Mouse (Mus musculus) ES-E14 (cell line): ENCODE measurements at regions not wholly inside any gene's neighbourhood (a gene's known extent, or its start where the extent isn't known, plus 50 kb on each side); places are given as distances from the start of the nearest gene placed in this dataset.

Experiments
- DNase-seq: peaks from one replicate; pipeline ENCODE4 v3.0.0-alpha.2; 2013; ENCODE audit warnings: low read depth, low spot score
- H3K27ac ChIP-seq: 2 replicates; pipeline ENCODE4 v1.5.1; 2012; ENCODE audit warnings: low read depth, mild to moderate bottlenecking, low read length, moderate library complexity, mixed read lengths; ENCODE audit not compliant: poor library complexity, insufficient read depth, severe bottlenecking
- H3K36me3 ChIP-seq: 2 replicates; pipeline ENCODE4 v1.6.1; 2012; ENCODE audit warnings: mild to moderate bottlenecking, low read length, moderate library complexity, mixed read lengths; ENCODE audit not compliant: control insufficient read depth, poor library complexity, insufficient read depth, severe bottlenecking
- H3K4me1 ChIP-seq, 2 experiments: fragments of 150-350 bp in 1 of 2; sonication (generic) in 1 of 2; 2 replicates each; pipeline ENCODE4 v1.6.1; 2012; ENCODE audit warnings: low read length in 2 of 2, mild to moderate bottlenecking in 1 of 2, mixed read lengths in 1 of 2; ENCODE audit not compliant: control insufficient read depth in 2 of 2, insufficient read depth in 2 of 2, poor library complexity in 1 of 2
- H3K4me3 ChIP-seq, 2 experiments: fragments of 150-350 bp in 1 of 2; sonication (generic) in 1 of 2; 2 replicates each; pipeline ENCODE4 v1.5.1; 2012; ENCODE audit warnings: low read length in 2 of 2, low read depth in 1 of 2, mild to moderate bottlenecking in 1 of 2, mixed read lengths in 1 of 2; ENCODE audit not compliant: insufficient read depth in 1 of 2, poor library complexity in 1 of 2, severe bottlenecking in 1 of 2
- H3K9ac ChIP-seq: 2 replicates; pipeline ENCODE4 v1.6.1; 2012; ENCODE audit warnings: low read depth, mild to moderate bottlenecking, low read length, mixed read lengths; ENCODE audit not compliant: poor library complexity, insufficient read depth, severe bottlenecking
- H3K9me3 ChIP-seq: fragments of 150-350 bp; sonication (generic); 2 replicates; pipeline ENCODE4 v1.6.1; 2012; ENCODE audit warnings: low read depth, mild to moderate bottlenecking, low read length; ENCODE audit not compliant: control insufficient read depth, insufficient read depth
- CHD2 ChIP-seq: IDR thresholded peaks from 2 replicates; pipeline ENCODE4 v1.6.1; 2014; ENCODE audit warnings: mild to moderate bottlenecking, low read depth, low read length, inconsistent platforms
- HCFC1 ChIP-seq: IDR thresholded peaks from 2 replicates; pipeline ENCODE4 v1.6.1; 2012; ENCODE audit warnings: low read length, inconsistent platforms, borderline replicate concordance; ENCODE audit not compliant: insufficient read depth
- MAFK ChIP-seq: IDR thresholded peaks from 2 replicates; pipeline ENCODE4 v1.6.1; 2014; ENCODE audit warnings: mild to moderate bottlenecking, low read depth, low read length, inconsistent platforms; ENCODE audit not compliant: insufficient read depth
- ZC3H11A ChIP-seq: IDR thresholded peaks from 2 replicates; pipeline ENCODE4 v1.6.1; 2012; ENCODE audit warnings: low read depth, mild to moderate bottlenecking, inconsistent platforms, low read length, borderline replicate concordance
- ZNF384 ChIP-seq: IDR thresholded peaks from 2 replicates; pipeline ENCODE4 v1.6.1; 2012; ENCODE audit warnings: low read depth, low read length, inconsistent platforms
- in situ Hi-C, 2 experiments: fragments of 600-800 bp; cut with MboI; formaldehyde crosslinking; loops; one replicate each; pipeline ENCODE4 v1.15.1; 2025; ENCODE audit warnings: low sequenced_read_pairs in 2 of 2, inconsistent platforms in 1 of 2; ENCODE audit not compliant: unreplicated experiment in 2 of 2

- TF ChIP-seq ZNF384: no peak
- no peak for TF ChIP-seq MAFK
- no peak for TF ChIP-seq CHD2
- no peak overlapping the region for H3K27ac ChIP-seq
- in situ Hi-C loops: no loop called here
- H3K9ac ChIP-seq: no peak overlapping the region
- DNase-seq: no peak
- H3K36me3 ChIP-seq: no peaks in the 10 kb centered on the region
- H3K9me3 ChIP-seq: no peaks in the 10 kb centered on the region
- no peak overlapping the region for H3K4me3 ChIP-seq
- no peaks in the 10 kb centered on the region for H3K4me1 ChIP-seq
Observed at GRCm38 (mm10) chr9:90693031-90693671, 422.5 kb upstream of the Tbc1d2b start.

DNA sequence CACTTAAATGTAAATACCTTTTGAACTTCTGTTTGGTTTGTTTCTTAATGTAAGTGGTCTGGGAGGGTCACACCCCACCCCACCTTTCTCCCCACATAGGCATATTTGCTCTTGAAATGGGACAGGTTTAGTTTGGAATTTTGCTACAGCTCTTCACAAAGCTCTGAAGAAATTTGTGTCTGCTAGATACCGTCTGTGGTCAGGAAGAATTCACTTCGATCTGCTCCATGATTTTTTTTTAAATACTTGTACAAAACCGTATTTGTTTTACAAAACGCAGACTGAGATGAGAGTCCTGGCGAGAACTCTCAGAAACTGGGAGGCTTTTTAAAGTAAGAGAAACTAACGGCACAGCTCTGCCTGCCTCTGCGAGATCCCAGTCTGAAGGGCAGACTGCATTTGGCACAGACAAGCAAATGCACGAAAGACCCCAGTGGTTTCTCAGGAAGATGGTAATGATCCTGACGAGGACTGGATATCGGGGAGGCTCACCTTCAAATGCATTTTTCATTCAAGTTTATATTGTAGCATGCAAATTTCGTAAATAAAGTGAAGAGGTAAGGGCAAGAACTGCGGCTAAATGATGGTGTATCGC is 423.5 kb upstream of the Tbc1d2b start:
- no peak overlapping the region for H3K4me3 ChIP-seq
- in situ Hi-C loops: no loop called here
- no peaks in the 10 kb centered on the region for H3K4me1 ChIP-seq

DNA sequence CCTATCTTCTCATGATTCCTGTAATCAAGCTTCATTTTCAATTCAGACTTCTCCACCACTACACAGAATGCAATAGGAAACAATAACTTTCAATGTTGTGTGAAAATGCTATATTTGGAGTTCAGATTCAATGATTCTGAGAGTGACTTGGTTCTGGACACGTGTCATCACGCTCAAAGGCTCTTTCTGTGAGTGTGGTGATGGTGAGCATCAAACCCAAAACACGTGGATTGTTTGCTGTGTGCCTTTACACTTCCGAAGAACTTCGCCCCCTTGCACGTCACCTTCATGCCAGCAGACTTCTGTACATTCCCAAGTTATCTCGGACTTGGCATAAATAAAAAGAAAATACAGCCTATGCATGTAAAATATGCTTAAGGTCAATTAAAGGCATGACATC is 425.1 kb upstream of the Tbc1d2b start:
- Histone ChIP-seq H3K4me1 (no peaks in the 10 kb centered on the region), H3K27ac (no peak overlapping the region), H3K9ac (no peak overlapping the region), H3K36me3 (no peaks in the 10 kb centered on the region), H3K9me3 (no peaks in the 10 kb centered on the region), H3K4me3 (no peak overlapping the region)
- in situ Hi-C loops: no loop called here
- TF ChIP-seq ZNF384: no peak
- no peak for TF ChIP-seq CHD2
- no peak for TF ChIP-seq MAFK
- TF ChIP-seq ZC3H11A: no peak
- no peak for TF ChIP-seq HCFC1
- no peak for DNase-seq

More for the DNA sequence above, 423.5 kb upstream of the Tbc1d2b start:
- no peak for DNase-seq
- no peaks in the 10 kb centered on the region for H3K36me3 ChIP-seq
- no peaks in the 10 kb centered on the region for H3K9me3 ChIP-seq
- H3K27ac ChIP-seq: no peak overlapping the region
- H3K9ac ChIP-seq: no peak overlapping the region
- no peak for TF ChIP-seq HCFC1

DNA sequence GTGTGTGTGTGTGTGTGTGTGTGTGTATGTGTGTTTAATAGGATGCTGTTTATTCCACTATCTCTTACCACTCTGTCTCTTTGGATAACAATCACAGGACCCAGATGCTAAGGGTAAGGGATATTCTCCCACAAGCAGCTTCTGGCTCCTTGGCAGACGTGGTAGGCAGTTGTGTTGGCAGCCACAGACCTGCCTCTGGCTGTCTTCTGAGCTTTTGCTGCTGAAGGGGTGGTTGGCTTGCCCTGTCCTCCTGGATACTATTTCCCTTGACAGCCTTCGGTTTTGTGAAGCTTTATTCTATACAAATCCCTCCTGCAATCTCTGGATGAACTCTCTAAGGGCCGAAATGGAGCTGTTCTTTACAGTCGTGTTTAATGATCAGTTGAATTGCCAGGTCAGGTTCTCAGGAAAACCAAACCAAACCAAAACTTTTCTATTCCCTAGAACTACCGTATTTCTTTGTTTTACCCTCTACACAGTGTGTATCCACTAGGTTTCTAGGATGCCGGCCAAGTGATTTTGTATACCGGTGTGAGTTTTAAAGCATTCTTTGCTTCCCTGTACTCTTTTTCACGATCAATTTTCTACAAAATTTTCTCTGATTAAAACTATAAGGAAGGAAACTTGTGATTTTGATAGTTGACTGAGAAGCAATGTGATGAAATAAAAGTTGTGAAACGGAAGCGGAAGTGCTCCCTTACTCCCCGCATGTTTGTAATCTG is 426.8 kb upstream of the Tbc1d2b start:
- H3K36me3 ChIP-seq: no peaks in the 10 kb centered on the region
- in situ Hi-C loops: no loop called here
- no peak overlapping the region for H3K9ac ChIP-seq
- no peak overlapping the region for H3K27ac ChIP-seq
- H3K9me3 ChIP-seq: no peaks in the 10 kb centered on the region
- no peak overlapping the region for H3K4me3 ChIP-seq
- TF ChIP-seq MAFK: no peak
- TF ChIP-seq CHD2: no peak
- no peak for TF ChIP-seq ZC3H11A
- TF ChIP-seq HCFC1: no peak
- no peak for TF ChIP-seq ZNF384
- DNase-seq: no peak
- H3K4me1 ChIP-seq: no peaks in the 10 kb centered on the region

DNA sequence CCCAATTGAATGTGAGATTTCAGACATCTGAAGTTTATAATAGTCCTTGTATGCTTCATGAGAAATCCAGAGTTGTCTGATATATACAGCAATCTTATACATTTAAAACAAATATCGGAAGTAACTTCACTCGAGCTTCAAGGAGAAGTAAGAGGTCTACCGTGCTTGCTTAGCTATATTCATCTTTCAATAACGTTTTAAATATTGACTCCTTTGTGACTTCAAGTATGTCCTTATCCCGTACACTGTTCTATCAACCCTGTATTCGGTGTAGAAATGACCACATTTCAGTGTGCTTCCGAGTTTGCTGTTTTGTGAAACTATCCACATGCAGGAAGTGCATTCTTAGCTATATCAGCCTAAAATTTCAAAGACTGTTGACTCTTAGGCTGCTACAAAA is 427.8 kb upstream of the Tbc1d2b start:
- H3K4me3 ChIP-seq: no peak overlapping the region
- H3K9me3 ChIP-seq: no peaks in the 10 kb centered on the region
- DNase-seq: no peak
- no peaks in the 10 kb centered on the region for H3K36me3 ChIP-seq
- no peak overlapping the region for H3K27ac ChIP-seq
- TF ChIP-seq CHD2: no peak
- no peak for TF ChIP-seq HCFC1
- in situ Hi-C loops: no loop called here
- no peak overlapping the region for H3K9ac ChIP-seq
- H3K4me1 ChIP-seq: no peaks in the 10 kb centered on the region
